Mouse (Mus musculus) forebrain, embryonic 14.5 days (tissue): ENCODE measurements around the gene Gm11985. TPM values are rescaled to one million over a fixed set of nuclear protein-coding genes. Genes with fewer than 3 reads are reported as not detected.

ENCODE experiments used
- ATAC-seq: fragments of 200-750 bp; cut with Nextera tagmentation; 2 replicates; pipeline ENCODE4 v1.8.0; 2017; ENCODE audit warnings: mild to moderate bottlenecking, moderate library complexity
- DNase-seq: peaks from one replicate; pipeline ENCODE4 v3.0.0-alpha.2; 2015; ENCODE audit warnings: low spot score
- H3K27ac ChIP-seq: fragments of 300-500 bp; sonication (generic); 2 replicates; pipeline ENCODE4 v1.5.1; 2014; ENCODE audit warnings: low read depth, mild to moderate bottlenecking, control low read depth, low read length, moderate library complexity
- H3K27me3 ChIP-seq: fragments of 300-500 bp; sonication (generic); replicated peaks from 2 replicates; pipeline ENCODE4 v1.6.1; 2014; ENCODE audit warnings: low read length, control low read depth, mixed read lengths; ENCODE audit not compliant: control insufficient read depth, insufficient read depth
- H3K36me3 ChIP-seq: fragments of 300-500 bp; sonication (generic); 2 replicates; pipeline ENCODE4 v1.6.1; 2014; ENCODE audit warnings: low read length, control low read depth; ENCODE audit not compliant: control insufficient read depth, insufficient read depth
- H3K4me1 ChIP-seq: fragments of 300-500 bp; sonication (generic); 2 replicates; pipeline ENCODE4 v1.6.1; 2014; ENCODE audit warnings: antibody characterized with exemption, low read length, control low read depth; ENCODE audit not compliant: control insufficient read depth, insufficient read depth
- H3K4me2 ChIP-seq: fragments of 300-500 bp; sonication (generic); 2 replicates; pipeline ENCODE4 v1.6.1; 2014; ENCODE audit warnings: mild to moderate bottlenecking, control low read depth, low read length
- H3K4me3 ChIP-seq: fragments of 300-500 bp; sonication (generic); 2 replicates; pipeline ENCODE4 v1.5.1; 2014; ENCODE audit warnings: low read depth, low read length, control low read depth
- H3K9ac ChIP-seq: fragments of 300-500 bp; sonication (generic); 2 replicates; pipeline ENCODE4 v1.6.1; 2014; ENCODE audit warnings: mild to moderate bottlenecking, low read length, control low read depth, moderate library complexity
- H3K9me3 ChIP-seq: fragments of 300-500 bp; sonication (generic); replicated peaks from 2 replicates; pipeline ENCODE4 v1.6.1; 2016; ENCODE audit warnings: low read length, control low read depth, mixed read lengths; ENCODE audit not compliant: control insufficient read depth
- WGBS: fragments of 180-500 bp; shearing (Covaris S2); extraction: QIAGEN DNeasy Blood & Tissue Kit; methylation state at CpG from one replicate; pipeline ENCODE4 v1.1.7; 2014; 5-methylcytosine and 5-hydroxymethylcytosine counted together
- polyA plus RNA-seq: library from polyadenylated mRNA; unstranded; fragments of >200 nt; fragmentation: Nextera tagmentation; extraction: Ambion mirVana; gene quantifications from 2 replicates; pipeline ENCODE4 v1.2.1, GENCODE M21; 2014

Gene Gm11985
- polyA plus RNA-seq, 1 experiment from 2014 or later = not detected

GRCm38 (mm10) chr11:7212126-7212798, 23.9 kb upstream of the Gm11985 start:
- peak overlapping the region; percentile 74 for H3K4me2 ChIP-seq
- DNase-seq (no peak), ATAC-seq (no peak)
- no peak overlapping the region for H3K27ac ChIP-seq
- 22% methylated on average over 17 of the region's 17 CpGs for WGBS
- H3K9me3 ChIP-seq = no peaks in the 10 kb centered on the region
- H3K4me3 ChIP-seq = peak overlapping the region; percentile 66
- H3K9ac ChIP-seq = no peak overlapping the region; the same call in 1 of the 2 replicates
- peaks cover 13% of the 10 kb centered on the region for H3K27me3 ChIP-seq
- H3K4me1 ChIP-seq = no peaks in the 10 kb centered on the region
- H3K36me3 ChIP-seq = no peaks in the 10 kb centered on the region

- H3K4me3 ChIP-seq = no peak overlapping the region
- peak; percentile 52 for DNase-seq
- H3K9ac ChIP-seq = no peak overlapping the region
- H3K27ac ChIP-seq = no peak overlapping the region
- peaks cover 13% of the 10 kb centered on the region for H3K27me3 ChIP-seq
- no peak for ATAC-seq
- no peak overlapping the region for H3K4me2 ChIP-seq
- H3K9me3 ChIP-seq = no peaks in the 10 kb centered on the region
- 28% methylated on average over 9 of the region's 9 CpGs for WGBS
- no peaks in the 10 kb centered on the region for H3K4me1 ChIP-seq
- H3K36me3 ChIP-seq = no peaks in the 10 kb centered on the region
These were observed 22.8 kb upstream of the Gm11985 start for GRCm38 (mm10) chr11:7211211-7211610.

GRCm38 (mm10) chr11:7210343-7210742, 22.0 kb upstream of the Gm11985 start:
- 17% methylated on average over 6 of the region's 6 CpGs for WGBS
- DNase-seq (peak; percentile 80), ATAC-seq (peak; percentile 15; the same call in 1 of the 2 replicates)
- no peak overlapping the region for H3K4me3 ChIP-seq
- H3K9me3 ChIP-seq = no peaks in the 10 kb centered on the region
- H3K9ac ChIP-seq = no peak overlapping the region
- H3K27me3 ChIP-seq = peaks cover 13% of the 10 kb centered on the region
- no peak overlapping the region for H3K27ac ChIP-seq
- H3K36me3 ChIP-seq = no peaks in the 10 kb centered on the region
- no peak overlapping the region for H3K4me2 ChIP-seq
- H3K4me1 ChIP-seq = no peaks in the 10 kb centered on the region

GRCm38 (mm10) chr11:7203846-7204245, 15.5 kb upstream of the Gm11985 start:
- Histone ChIP-seq H3K9ac (no peak overlapping the region), H3K4me1 (no peaks in the 10 kb centered on the region), H3K27me3 (no peaks in the 10 kb centered on the region), H3K4me3 (no peak overlapping the region), H3K4me2 (no peak overlapping the region), H3K36me3 (no peaks in the 10 kb centered on the region), H3K9me3 (no peaks in the 10 kb centered on the region), H3K27ac (no peak overlapping the region)
- no peak for ATAC-seq
- 92% methylated on average over 9 of the region's 9 CpGs for WGBS
- DNase-seq = no peak

GRCm38 (mm10) chr11:7202206-7202605, 13.8 kb upstream of the Gm11985 start:
- Histone ChIP-seq H3K9ac (no peak overlapping the region), H3K4me2 (no peak overlapping the region), H3K4me3 (no peak overlapping the region), H3K27me3 (no peaks in the 10 kb centered on the region), H3K36me3 (no peaks in the 10 kb centered on the region), H3K4me1 (peaks cover 3% of the 10 kb centered on the region; the same call in 1 of the 2 replicates), H3K27ac (no peak overlapping the region), H3K9me3 (no peaks in the 10 kb centered on the region)
- DNase-seq = no peak
- no peak for ATAC-seq
- 85% methylated on average over 7 of the region's 7 CpGs for WGBS

GRCm38 (mm10) chr11:7200393-7200783, 12.0 kb upstream of the Gm11985 start:
- Histone ChIP-seq H3K27me3 (no peaks in the 10 kb centered on the region), H3K9me3 (no peaks in the 10 kb centered on the region), H3K27ac (no peak overlapping the region), H3K9ac (no peak overlapping the region), H3K36me3 (no peaks in the 10 kb centered on the region), H3K4me3 (no peak overlapping the region), H3K4me2 (no peak overlapping the region), H3K4me1 (peaks cover 3% of the 10 kb centered on the region; the same call in 1 of the 2 replicates)
- WGBS = 81% methylated on average over 9 of the region's 9 CpGs
- no peak for DNase-seq
- ATAC-seq = no peak

- no peak overlapping the region for H3K4me2 ChIP-seq
- H3K27ac ChIP-seq = no peak overlapping the region
- DNase-seq (peak; percentile 81), ATAC-seq (no peak)
- H3K9ac ChIP-seq = no peak overlapping the region
- H3K27me3 ChIP-seq = no peaks in the 10 kb centered on the region
- WGBS = 61% methylated on average over 14 of the region's 14 CpGs
- no peaks in the 10 kb centered on the region for H3K9me3 ChIP-seq
- H3K4me1 ChIP-seq = peaks cover 3% of the 10 kb centered on the region; the same call in 1 of the 2 replicates
- H3K36me3 ChIP-seq = no peaks in the 10 kb centered on the region
- H3K4me3 ChIP-seq = no peak overlapping the region
These were observed 11.5 kb upstream of the Gm11985 start for GRCm38 (mm10) chr11:7199736-7200392.

- H3K27me3 ChIP-seq = no peaks in the 10 kb centered on the region
- ATAC-seq = no peak
- WGBS = 81% methylated on average over 10 of the region's 10 CpGs
- no peaks in the 10 kb centered on the region for H3K36me3 ChIP-seq
- H3K4me1 ChIP-seq = peaks cover 3% of the 10 kb centered on the region; the same call in 1 of the 2 replicates
- H3K9me3 ChIP-seq = no peaks in the 10 kb centered on the region
- no peak overlapping the region for H3K4me2 ChIP-seq
- no peak overlapping the region for H3K4me3 ChIP-seq
- no peak overlapping the region for H3K27ac ChIP-seq
- no peak for DNase-seq
- no peak overlapping the region for H3K9ac ChIP-seq
These were observed 10.3 kb upstream of the Gm11985 start for GRCm38 (mm10) chr11:7198481-7199256.
